Mouse (Mus musculus) cortical plate, adult 2 months (tissue): ENCODE measurements around the gene Smarcal1.

Experiments
- CTCF ChIP-seq: fragments of 200-500 bp; IDR thresholded peaks from 2 replicates; pipeline ENCODE4 v1.5.1; 2011; ENCODE audit warnings: mild to moderate bottlenecking, control low read depth, low read length; ENCODE audit not compliant: insufficient read depth; ENCODE audit errors: extremely low read depth
- POLR2A ChIP-seq: fragments of 200-500 bp; IDR thresholded peaks from 2 replicates; pipeline ENCODE4 v1.6.1; 2011; ENCODE audit warnings: mild to moderate bottlenecking, low read length, control low read depth; ENCODE audit not compliant: insufficient read depth; ENCODE audit errors: extremely low read depth

DNA sequence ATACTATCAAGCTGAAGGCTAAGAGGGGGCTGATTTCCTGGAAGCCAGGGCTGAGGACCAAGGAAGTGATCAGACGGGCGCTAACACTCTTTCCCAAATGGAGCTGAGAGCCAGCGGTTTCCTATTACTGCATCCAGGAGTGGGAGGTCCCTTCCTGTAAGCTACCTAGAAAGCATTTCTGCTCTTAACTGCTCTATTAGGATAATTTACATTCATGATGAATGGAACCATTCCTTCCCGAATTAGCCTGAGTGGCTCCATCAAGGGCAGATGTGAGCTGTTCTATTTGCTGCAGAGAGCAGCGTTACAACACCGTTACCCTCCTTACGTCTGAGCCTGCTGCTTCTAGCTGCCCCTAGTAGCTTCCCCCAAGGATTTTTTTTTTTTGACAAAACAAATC, 9.0 kb upstream of the Smarcal1 start:
- TF ChIP-seq CTCF (no peak), POLR2A (no peak)
